In genomic region chr16:22901326-22901725, GRCm38 (mm10) we compare ENCODE assay signal across 26 mouse cellular contexts. TPM values are rescaled to one million over a fixed set of nuclear protein-coding genes. Genes with fewer than 3 reads are reported as not detected.
A peak's percentile ranks its signal among the peaks of the same experiment; 100 is the strongest.
DNase-seq lines count a peak whose midpoint lies in the region; ATAC-seq lines count a peak whose summit lies in the region.
"Had no signal": no experiment of that assay in that cellular context is flagged by ENCODE, and none has a peak within 500 bp of the region (broad histone marks: within the 10 kb centered on the region; RNA-seq: fewer than 3 reads in every experiment).

No protein-coding gene starts in this region.

- H3K9me3 ChIP-seq in kidney, embryonic 14.5 days (ENCODE audit: control insufficient read depth, low read length) = no peaks in the 10 kb centered on the region
- no peaks in the 10 kb centered on the region for H3K9me3 ChIP-seq in liver, embryonic 16.5 days (replicated peaks; ENCODE audit: control insufficient read depth, low read length)
- H3K9me3 ChIP-seq: embryonic facial prominence, embryonic 13.5 days; embryonic facial prominence, embryonic 15.5 days; forebrain, embryonic 10.5 days; forebrain, embryonic 12.5 days had no signal

- ATAC-seq in kidney, embryonic 14.5 days (ENCODE audit: low FRiP score, low TSS enrichment) = no peak
- no peak for ATAC-seq in liver, embryonic 16.5 days (ENCODE audit: low read depth)
- ATAC-seq: forebrain, embryonic 14.5 days; forebrain, embryonic 16.5 days had no signal

- 73% methylated on average over 3 of the region's 3 CpGs for WGBS in kidney, embryonic 14.5 days
- 57% methylated on average over 3 of the region's 3 CpGs for WGBS in liver, embryonic 16.5 days (ENCODE audit: insufficient replicate concordance)

- no peak overlapping the region for H3K27ac ChIP-seq in kidney, embryonic 14.5 days (ENCODE audit: low read depth, low read length)
- H3K27ac ChIP-seq in liver, embryonic 16.5 days (ENCODE audit: low read length) = 0 out of 2 replicates have a peak overlapping the region, but pooled peaks have one; percentile 27
- H3K27ac ChIP-seq: embryonic facial prominence, embryonic 13.5 days; embryonic facial prominence, embryonic 15.5 days; forebrain, embryonic 10.5 days; forebrain, embryonic 12.5 days had no signal

- no peaks in the 10 kb centered on the region for H3K27me3 ChIP-seq in kidney, embryonic 14.5 days (ENCODE audit: control insufficient read depth, insufficient read depth, low read length)
- no peaks in the 10 kb centered on the region for H3K27me3 ChIP-seq in liver, embryonic 16.5 days (ENCODE audit: control insufficient read depth, insufficient read depth, low read depth, low read length)
- H3K27me3 ChIP-seq: embryonic facial prominence, embryonic 13.5 days; embryonic facial prominence, embryonic 15.5 days; forebrain, embryonic 12.5 days had no signal

- peak; percentile 26 for DNase-seq in adrenal gland, postnatal 14 days
- DNase-seq in adrenal gland, postnatal 10 days = no peak
- peak; percentile 54 for DNase-seq in kidney, adult 9 months
- DNase-seq in liver = no peak
- DNase-seq: adrenal gland, postnatal 25 days; cerebellum, adult 11 months; cerebellum, adult 18-20 months; cerebellum, adult 8-10 months; cerebellum, adult 9-11 months; cerebellum, postnatal 14 days; cerebellum, postnatal 36 days; embryo, embryonic 11 days had no signal

- no peaks in the 10 kb centered on the region for H3K36me3 ChIP-seq in kidney, embryonic 14.5 days (ENCODE audit: control insufficient read depth, insufficient read depth, low read length)
- H3K36me3 ChIP-seq in liver, embryonic 16.5 days (ENCODE audit: control insufficient read depth, insufficient read depth) = no peaks in the 10 kb centered on the region
- H3K36me3 ChIP-seq: embryonic facial prominence, embryonic 13.5 days; embryonic facial prominence, embryonic 15.5 days; forebrain, embryonic 10.5 days; forebrain, embryonic 12.5 days had no signal

- H3K4me3 ChIP-seq in kidney, embryonic 14.5 days (ENCODE audit: low read length) = no peak overlapping the region
- no peak overlapping the region for H3K4me3 ChIP-seq in liver, embryonic 16.5 days (ENCODE audit: low read depth, low read length)
- H3K4me3 ChIP-seq: embryonic facial prominence, embryonic 13.5 days; embryonic facial prominence, embryonic 15.5 days; erythroblast, embryonic 14.5 days; forebrain, embryonic 10.5 days; forebrain, embryonic 12.5 days had no signal

- no peaks in the 10 kb centered on the region for H3K4me1 ChIP-seq in kidney, embryonic 14.5 days (ENCODE audit: control insufficient read depth, insufficient read depth, low read length)
- no peaks in the 10 kb centered on the region for H3K4me1 ChIP-seq in liver, embryonic 16.5 days (ENCODE audit: control insufficient read depth, low read depth, low read length)
- H3K4me1 ChIP-seq: embryonic facial prominence, embryonic 13.5 days; embryonic facial prominence, embryonic 15.5 days; forebrain, embryonic 10.5 days; forebrain, embryonic 12.5 days had no signal

- H3K4me2 ChIP-seq in kidney, embryonic 14.5 days (replicated peaks; ENCODE audit: low read depth, low read length) = no peak overlapping the region
- no peak overlapping the region for H3K4me2 ChIP-seq in liver, embryonic 16.5 days (ENCODE audit: low read depth, low read length)
- H3K4me2 ChIP-seq: embryonic facial prominence, embryonic 13.5 days; embryonic facial prominence, embryonic 15.5 days; forebrain, embryonic 12.5 days had no signal

- H3K9ac ChIP-seq in kidney, embryonic 14.5 days (ENCODE audit: low read depth, low read length) = no peak overlapping the region
- no peak overlapping the region for H3K9ac ChIP-seq in liver, embryonic 16.5 days (ENCODE audit: low read depth, low read length)
- H3K9ac ChIP-seq: embryonic facial prominence, embryonic 13.5 days; embryonic facial prominence, embryonic 15.5 days; forebrain, embryonic 12.5 days had no signal

RNA-seq across cellular contexts. Expression of gene Ahsg, which starts 10.2 kb away (rescaled TPM):
- total RNA-seq in adrenal gland, postnatal 14 days (2021) = 223 and 3,596 TPM in 2 replicates
- total RNA-seq in adrenal gland, postnatal 10 days (2021) = 1,000 to 10,000 TPM; 3,016 to 7,289 TPM
- polyA plus RNA-seq in kidney, embryonic 14.5 days (2014; fragmentation: Nextera tagmentation; extraction: Ambion mirVana) = 0.31 and 1.1 TPM in 2 replicates
- 5,304 and 6,290 TPM in 2 replicates for polyA plus RNA-seq in liver, embryonic 16.5 days (2015; fragmentation: Nextera tagmentation; extraction: Ambion mirVana)
- total RNA-seq: common myeloid progenitor, adult 5-6 weeks; MEL had no signal
- polyA plus RNA-seq: C2C12; embryonic facial prominence, embryonic 11.5 days; embryonic facial prominence, embryonic 13.5 days; forebrain, embryonic 10.5 days; forebrain, embryonic 12.5 days; forebrain, embryonic 14.5 days had no signal

RNA-seq across cellular contexts. Expression of gene Fetub, which starts 16.8 kb away (rescaled TPM):
- 30.2 and 120 TPM in 2 replicates for total RNA-seq in adrenal gland, postnatal 14 days (2021)
- 100 to 1,000 TPM in 1 of 2 experiments, 10 to 100 TPM in 1; 87.0 to 166 TPM for total RNA-seq in adrenal gland, postnatal 10 days (2021)
- polyA plus RNA-seq in kidney, embryonic 14.5 days (2014; fragmentation: Nextera tagmentation; extraction: Ambion mirVana) = not detected in 2 replicates
- 15.3 and 19.3 TPM in 2 replicates for polyA plus RNA-seq in liver, embryonic 16.5 days (2015; fragmentation: Nextera tagmentation; extraction: Ambion mirVana)
- total RNA-seq: common myeloid progenitor, adult 5-6 weeks; MEL had no signal
- polyA plus RNA-seq: erythroblast, embryonic 14.5 days; forebrain, embryonic 10.5 days; forebrain, embryonic 12.5 days; forebrain, embryonic 14.5 days; forebrain, embryonic 16.5 days had no signal

RNA-seq across cellular contexts. Expression of gene Dnajb11, which starts 43.7 kb away (rescaled TPM):
- total RNA-seq in adrenal gland, postnatal 14 days (2021) = 73.5 and 73.9 TPM in 2 replicates
- 10 to 100 TPM; 59.9 to 65.8 TPM for total RNA-seq in adrenal gland, postnatal 10 days (2021)
- polyA plus RNA-seq in kidney, embryonic 14.5 days (2014; fragmentation: Nextera tagmentation; extraction: Ambion mirVana) = 73.6 and 112 TPM in 2 replicates
- 50.7 and 54.4 TPM in 2 replicates for polyA plus RNA-seq in liver, embryonic 16.5 days (2015; fragmentation: Nextera tagmentation; extraction: Ambion mirVana)

RNA-seq across cellular contexts. Expression of gene Tbccd1, which starts 43.9 kb away (rescaled TPM):
- 18.3 and 18.5 TPM in 2 replicates for total RNA-seq in adrenal gland, postnatal 14 days (2021)
- total RNA-seq in adrenal gland, postnatal 10 days (2021) = 10 to 100 TPM; 16.8 to 20.4 TPM
- 25.3 and 36.0 TPM in 2 replicates for polyA plus RNA-seq in kidney, embryonic 14.5 days (2014; fragmentation: Nextera tagmentation; extraction: Ambion mirVana)
- 27.2 and 27.3 TPM in 2 replicates for polyA plus RNA-seq in liver, embryonic 16.5 days (2015; fragmentation: Nextera tagmentation; extraction: Ambion mirVana)

RNA-seq across cellular contexts. Expression of gene Hrg, which starts 49.5 kb away (rescaled TPM):
- 10.0 and 153 TPM in 2 replicates for total RNA-seq in adrenal gland, postnatal 14 days (2021)
- total RNA-seq in adrenal gland, postnatal 10 days (2021) = 100 to 1,000 TPM in 1 of 2 experiments, 10 to 100 TPM in 1; 96.2 to 217 TPM
- not detected in 2 replicates for polyA plus RNA-seq in kidney, embryonic 14.5 days (2014; fragmentation: Nextera tagmentation; extraction: Ambion mirVana)
- 6.4 and 9.0 TPM in 2 replicates for polyA plus RNA-seq in liver, embryonic 16.5 days (2015; fragmentation: Nextera tagmentation; extraction: Ambion mirVana)
- total RNA-seq: common myeloid progenitor, adult 5-6 weeks; ES-E14; MEL had no signal
- polyA plus RNA-seq: C2C12; embryonic facial prominence, embryonic 11.5 days; embryonic facial prominence, embryonic 13.5 days; erythroblast, embryonic 14.5 days; forebrain, embryonic 10.5 days; forebrain, embryonic 12.5 days; forebrain, embryonic 14.5 days; forebrain, embryonic 16.5 days had no signal

Comparison
In these comparisons a context has a peak if more than half of its experiments do, and no peak if none do; other contexts are left out.
1. DNase-seq: peak in adrenal gland, postnatal 14 days (single experiment) and kidney, adult 9 months (single experiment); none in adrenal gland, postnatal 10 days (single experiment) and liver (single experiment).